Mouse (Mus musculus) yolk sac, embryonic 10.5 days (tissue): ENCODE measurements around the gene Kars.

Experiments
- DNase-seq: peaks from one replicate; pipeline ENCODE4 v3.0.0-alpha.2; 2017; ENCODE audit warnings: low spot score

Kars gene

GRCm38 (mm10) chr8:111943544-111943943 lies 67.6 kb downstream of the Kars start:
- no peak for DNase-seq
